Mouse (Mus musculus): Measurements from ENCODE around the gene Pik3ap1.

The Pik3ap1 gene

GRCm38 (mm10) chr19:41369557-41370460 is 15.1 kb downstream of the Pik3ap1 start:
- no peak for DNase-seq (ENCODE audit: low read depth, low spot score)

- no peak for DNase-seq (ENCODE audit: low read depth, low spot score)
Measured at GRCm38 (mm10) chr19:41366854-41367517, 17.9 kb downstream of the Pik3ap1 start.

- no peak for DNase-seq (ENCODE audit: low read depth, low spot score)
Measured at GRCm38 (mm10) chr19:41366192-41366853, 18.6 kb downstream of the Pik3ap1 start.

- DNase-seq (ENCODE audit: low read depth, low spot score) = no peak
Measured at GRCm38 (mm10) chr19:41365570-41365969, 19.3 kb downstream of the Pik3ap1 start.

GRCm38 (mm10) chr19:41364509-41364908 is 20.4 kb downstream of the Pik3ap1 start:
- DNase-seq (ENCODE audit: low read depth, low spot score) = no peak

- DNase-seq (ENCODE audit: low read depth, low spot score) = no peak
Measured at GRCm38 (mm10) chr19:41362963-41363362, 21.9 kb downstream of the Pik3ap1 start.

GRCm38 (mm10) chr19:41360459-41360858 is 24.4 kb downstream of the Pik3ap1 start:
- no peak for DNase-seq (ENCODE audit: low read depth, low spot score)

- DNase-seq (ENCODE audit: low read depth, low spot score) = no peak
Measured at GRCm38 (mm10) chr19:41354287-41354951, 30.5 kb downstream of the Pik3ap1 start.

- no peak for DNase-seq (ENCODE audit: low read depth, low spot score)
Measured at GRCm38 (mm10) chr19:41349624-41350023, 35.3 kb downstream of the Pik3ap1 start.

- no peak for DNase-seq (ENCODE audit: low read depth, low spot score)
Measured at GRCm38 (mm10) chr19:41348161-41348560, 36.7 kb downstream of the Pik3ap1 start.

- no peak for DNase-seq (ENCODE audit: low read depth, low spot score)
Measured at GRCm38 (mm10) chr19:41347326-41347725, 37.6 kb downstream of the Pik3ap1 start.

GRCm38 (mm10) chr19:41346099-41346850 is 38.6 kb downstream of the Pik3ap1 start:
- no peak for DNase-seq (ENCODE audit: low read depth, low spot score)

GRCm38 (mm10) chr19:41345028-41345741 is 39.7 kb downstream of the Pik3ap1 start:
- DNase-seq (ENCODE audit: low read depth, low spot score) = no peak

- no peak for DNase-seq (ENCODE audit: low read depth, low spot score)
Measured at GRCm38 (mm10) chr19:41344666-41345027, 40.3 kb downstream of the Pik3ap1 start.

GRCm38 (mm10) chr19:41342592-41343090 is 42.3 kb downstream of the Pik3ap1 start:
- no peak for DNase-seq (ENCODE audit: low read depth, low spot score)

- no peak for DNase-seq (ENCODE audit: low read depth, low spot score)
Measured at GRCm38 (mm10) chr19:41341677-41342076, 43.2 kb downstream of the Pik3ap1 start.

GRCm38 (mm10) chr19:41339020-41339836 is 45.7 kb downstream of the Pik3ap1 start:
- no peak for DNase-seq (ENCODE audit: low read depth, low spot score)

- no peak for DNase-seq (ENCODE audit: low read depth, low spot score)
Measured at GRCm38 (mm10) chr19:41338379-41338778, 46.5 kb downstream of the Pik3ap1 start.

GRCm38 (mm10) chr19:41335721-41336120 is 49.2 kb downstream of the Pik3ap1 start:
- DNase-seq (ENCODE audit: low read depth, low spot score) = no peak

All from c-Kit-negative CD71-positive TER-119-positive erythroid progenitor cells, embryonic 14.5 days (primary cell).